Mouse (Mus musculus): ENCODE results near the gene Olfr862.

Olfr862 gene

DNA sequence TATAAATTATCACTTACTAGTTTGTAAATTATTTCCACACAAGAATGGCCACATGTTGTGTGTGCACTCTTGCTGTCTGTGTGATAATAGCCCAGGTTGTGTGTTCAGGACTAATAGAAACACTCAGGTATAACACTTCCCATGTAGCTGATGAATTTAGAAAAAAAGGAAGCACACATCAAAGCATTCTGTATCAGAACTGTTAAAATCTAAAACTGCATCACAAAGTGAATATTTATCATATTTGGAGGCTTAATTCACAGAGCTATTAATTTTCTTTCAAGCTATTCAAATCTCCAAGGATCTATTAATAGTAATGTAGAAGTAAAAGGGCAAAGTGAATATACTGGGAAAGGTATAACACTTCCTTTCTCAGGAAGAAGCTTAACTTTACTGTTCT, at the start of gene Olfr862:
TSS of gene Olfr862 (minus strand) at position 101 of the 400 bp plus-strand sequence.
- DNase-seq, result no peak

DNA sequence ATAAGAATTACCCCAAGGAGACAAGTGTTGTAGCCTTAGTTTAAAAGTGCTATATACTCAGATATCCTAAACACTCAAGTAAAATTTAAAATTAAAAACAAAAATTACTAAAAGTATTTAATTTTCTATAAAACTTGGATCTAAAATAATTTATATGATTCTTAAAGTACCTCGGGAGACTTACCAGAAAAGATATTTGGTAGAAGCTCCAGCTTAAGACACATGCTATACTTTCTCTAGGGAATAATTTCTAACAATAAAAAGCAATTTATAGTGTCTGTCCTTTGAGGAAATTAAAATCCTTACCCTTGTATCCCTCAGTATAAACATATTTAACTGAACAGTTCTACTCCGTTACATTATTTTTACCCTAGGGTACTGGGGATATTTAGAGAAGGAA, 28.8 kb upstream of the Olfr862 start, which contains the start of gene Olfr77:
TSS of gene Olfr77 (plus strand) at position 301 of the 400 bp plus-strand sequence.
- no peak for DNase-seq

DNA sequence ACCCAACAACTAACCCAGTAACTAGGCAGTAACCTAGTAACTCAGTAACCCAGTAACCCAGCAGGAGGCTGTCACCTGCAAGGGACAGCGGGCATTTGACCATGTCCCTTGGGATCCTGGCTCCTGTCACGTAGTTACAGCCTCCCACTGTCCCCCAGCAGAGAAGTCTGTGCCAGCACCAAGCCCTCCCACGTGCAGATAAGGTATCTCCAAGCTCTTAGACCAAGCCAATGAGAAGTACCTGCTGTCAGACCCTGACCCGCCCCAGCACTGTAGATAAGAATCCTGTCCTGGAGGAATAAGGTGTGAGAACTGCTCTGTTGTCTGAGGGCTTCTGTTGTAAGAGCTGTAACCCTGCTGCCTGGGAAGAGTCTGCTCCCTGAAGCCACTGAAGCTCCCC, 23.4 kb upstream of the Olfr862 start:
- no peak for DNase-seq

DNA sequence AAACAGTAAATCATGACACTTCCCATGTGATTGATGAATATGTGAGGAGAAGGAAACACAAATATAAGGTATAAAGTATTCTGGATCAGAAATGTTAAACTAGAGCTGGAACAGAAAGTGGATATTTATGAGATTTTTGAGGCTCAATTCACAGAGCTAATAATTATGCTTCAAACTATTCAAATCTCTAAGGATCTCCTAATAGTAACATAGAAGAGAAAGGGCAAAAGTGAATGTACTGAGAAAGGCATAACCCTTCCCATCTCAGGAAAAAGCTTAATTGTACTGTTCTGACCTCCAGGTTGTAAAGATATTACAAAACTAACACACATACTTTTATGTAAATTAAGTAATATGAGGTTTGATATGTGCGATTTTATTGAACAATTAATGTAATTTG, 38.2 kb downstream of the Olfr862 start, which contains the start of gene Olfr860:
TSS of gene Olfr860 (minus strand) at position 101 of the 400 bp plus-strand sequence.
- no peak for DNase-seq

Measured in thymus, postnatal 25 days (tissue).